Mouse (Mus musculus): ENCODE measurements at regions not wholly inside any gene's neighbourhood (a gene's known extent, or its start where the extent isn't known, plus 50 kb on each side); places are given as distances from the start of the nearest gene placed in this dataset.

DNA sequence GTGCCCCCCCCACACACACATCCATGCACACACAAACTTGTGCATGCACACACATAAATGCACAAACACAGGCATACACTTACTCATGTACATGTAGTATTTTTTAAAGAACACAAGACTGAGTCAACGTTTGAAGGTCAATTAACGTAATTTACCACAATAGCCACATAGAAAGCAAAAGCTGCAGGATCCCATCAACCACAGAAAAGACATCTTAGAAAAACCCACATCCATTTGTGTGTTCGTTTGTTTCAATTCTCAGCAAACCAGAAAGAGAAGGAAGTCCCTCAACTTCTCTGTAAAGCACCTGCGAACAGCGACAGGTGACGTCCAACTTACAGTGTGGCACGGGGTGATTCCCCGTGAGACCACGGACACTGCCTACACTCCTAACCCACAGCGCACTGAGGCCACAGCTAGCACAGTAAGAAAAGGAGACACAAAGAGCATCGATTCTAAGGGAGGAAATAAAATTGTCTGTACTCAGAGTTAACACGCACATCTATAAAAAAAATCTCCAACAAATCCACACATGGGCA, 53.8 kb downstream of the Dio3 start:
- no peak for DNase-seq (ENCODE audit: low read depth, low spot score)
- no peak for TF ChIP-seq CTCF (IDR thresholded peaks at IDR 0.05)
- H3K27me3 ChIP-seq, result peaks cover 3% of the 10 kb centered on the region
- no peak for ATAC-seq
- CTCF ChIA-PET, result no interaction called here
- in situ Hi-C loops (cut with MboI; ENCODE audit: low pct_unique_long_range_greater_than_20kb), result no loop called here
- POLR2A ChIA-PET, result no interaction called here

DNA sequence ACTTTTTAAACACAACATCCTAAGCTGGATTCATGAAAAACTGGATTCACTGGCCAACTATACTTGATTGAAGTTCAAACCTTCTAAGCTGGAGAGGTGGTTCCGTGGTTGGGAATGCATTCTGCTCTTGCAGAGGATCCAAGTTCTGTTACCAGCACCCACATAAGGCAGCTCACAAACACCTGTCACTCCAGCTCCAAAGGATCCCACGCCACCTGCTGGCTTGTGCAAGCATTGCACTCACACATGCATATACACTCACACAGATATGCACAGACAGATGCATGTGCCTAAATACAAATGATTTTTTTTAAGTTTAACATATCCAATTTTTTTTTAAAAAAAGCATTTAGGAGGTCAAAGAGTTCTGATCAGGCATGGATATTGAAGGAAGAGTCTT, 55.7 kb downstream of the Dio3 start:
- no peak for DNase-seq (ENCODE audit: low read depth, low spot score)
- ATAC-seq, result no peak
- peaks cover 3% of the 10 kb centered on the region for H3K27me3 ChIP-seq
- in situ Hi-C loops (cut with MboI; ENCODE audit: low pct_unique_long_range_greater_than_20kb), result no loop called here
- ChIA-PET POLR2A (no interaction called here), CTCF (no interaction called here)
- peak; percentile 40 for TF ChIP-seq CTCF (IDR thresholded peaks at IDR 0.05)

DNA sequence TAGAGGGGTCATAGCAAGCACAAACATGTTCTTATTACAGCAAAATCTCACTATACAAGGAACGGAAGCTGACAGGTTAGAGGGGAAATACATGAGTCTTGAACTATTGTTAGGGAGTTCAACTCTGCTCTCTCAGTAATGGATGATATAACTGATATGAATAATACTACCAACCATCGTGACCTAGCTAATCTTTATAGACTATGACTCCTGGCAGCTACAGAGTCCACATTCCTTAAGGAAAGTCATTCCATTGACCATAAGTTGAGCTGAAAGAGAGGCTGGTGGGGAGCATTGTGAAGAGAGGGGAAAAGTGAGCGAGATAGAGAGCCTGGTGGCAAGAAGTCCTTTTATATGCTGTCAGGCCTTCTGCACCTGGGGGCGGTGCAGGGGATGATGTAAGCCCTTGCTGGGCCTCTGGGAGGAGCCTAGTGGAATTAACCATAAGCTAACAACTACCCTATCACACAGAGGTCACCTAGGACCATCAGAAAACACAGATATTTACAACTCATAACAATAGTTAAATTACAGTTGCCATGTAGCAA, 65.5 kb downstream of the Dio3 start:
- no peak for TF ChIP-seq CTCF (IDR thresholded peaks at IDR 0.05)
- ATAC-seq (no peak), DNase-seq (ENCODE audit: low read depth, low spot score) (no peak)
- in situ Hi-C loops (cut with MboI; ENCODE audit: low pct_unique_long_range_greater_than_20kb), result no loop called here
- POLR2A ChIA-PET, result no interaction called here
- H3K27me3 ChIP-seq, result no peaks in the 10 kb centered on the region
- CTCF ChIA-PET, result interaction anchor here (0.6 kb wide), 1 partner anchor 460 kb away, joined by 3 read pairs; no protein-coding TSS in a partner anchor

DNA sequence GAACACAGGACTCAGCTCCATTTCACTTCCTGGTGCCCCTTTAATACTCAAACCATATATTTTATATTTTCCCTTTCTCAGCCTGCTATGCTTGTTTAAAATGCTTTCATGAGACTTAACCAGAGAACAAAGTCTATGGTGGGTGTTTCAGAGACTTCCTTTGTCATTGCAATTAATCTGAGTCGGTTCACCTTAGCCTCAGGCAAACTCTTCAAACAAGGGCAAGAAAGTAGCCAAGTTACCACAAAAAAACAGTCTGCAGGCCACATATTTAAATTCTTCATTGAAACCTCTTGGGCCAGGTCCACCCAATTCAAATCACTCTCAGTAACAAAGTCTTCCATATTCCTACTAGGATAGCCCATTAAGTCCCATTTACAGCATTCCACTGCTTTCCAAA, 70.8 kb downstream of the Dio3 start:
- DNase-seq (ENCODE audit: low read depth, low spot score), result no peak
- peaks cover 8% of the 10 kb centered on the region for H3K27me3 ChIP-seq
- CTCF ChIA-PET, result no interaction called here
- POLR2A ChIA-PET, result no interaction called here
- no peak for TF ChIP-seq CTCF (IDR thresholded peaks at IDR 0.05)
- in situ Hi-C loops (cut with MboI; ENCODE audit: low pct_unique_long_range_greater_than_20kb), result loop anchor here (5.0 to 25.0 kb wide), 2 partner anchors 37 to 712 kb away; no protein-coding TSS in a partner anchor
- ATAC-seq, result no peak

DNA sequence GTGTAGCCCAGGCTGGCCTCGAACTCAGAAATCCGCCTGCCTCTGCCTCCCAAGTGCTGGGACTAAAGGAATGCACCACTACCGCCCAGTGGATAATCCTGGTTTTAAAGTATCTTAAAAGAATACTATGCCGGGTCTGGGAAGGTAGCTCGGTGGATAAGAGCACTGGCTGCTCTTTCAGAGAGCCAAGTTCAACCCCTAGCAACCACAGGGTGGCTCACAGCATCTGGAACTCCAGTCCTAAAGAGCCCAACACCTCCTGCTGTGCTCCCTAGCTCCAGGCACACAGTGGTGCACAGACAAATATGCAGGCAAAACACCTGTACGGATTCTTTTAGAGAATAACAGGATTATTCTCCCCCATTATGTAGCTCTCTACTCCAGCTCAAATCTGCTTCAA, 77.0 kb downstream of the Dio3 start:
- peaks cover 18% of the 10 kb centered on the region for H3K27me3 ChIP-seq
- DNase-seq (ENCODE audit: low read depth, low spot score) (no peak), ATAC-seq (no peak)
- POLR2A ChIA-PET, result no interaction called here
- in situ Hi-C loops (cut with MboI; ENCODE audit: low pct_unique_long_range_greater_than_20kb), result loop anchor here (25.0 kb wide), 1 partner anchor 719 kb away; no protein-coding TSS in a partner anchor
- no peak for TF ChIP-seq CTCF (IDR thresholded peaks at IDR 0.05)
- CTCF ChIA-PET, result no interaction called here

DNA sequence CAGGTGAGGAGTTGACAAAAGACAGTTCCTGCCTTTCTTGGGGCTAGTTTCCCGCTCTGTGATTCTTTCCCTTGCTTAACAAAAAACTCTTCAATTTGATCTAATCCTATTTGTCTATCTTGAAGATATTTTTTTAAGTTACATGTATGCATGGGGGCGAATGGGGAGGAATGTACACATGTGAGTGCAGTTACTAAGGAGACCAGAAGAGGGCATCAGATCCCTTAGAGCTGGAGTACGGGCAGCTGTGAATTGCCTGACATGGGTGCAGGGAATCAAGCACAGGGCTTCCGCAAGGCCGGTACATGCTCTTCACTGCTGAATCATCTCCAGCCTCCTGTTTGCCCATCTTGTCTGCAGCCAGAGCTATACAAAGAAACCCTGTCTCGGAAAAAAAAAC, 79.8 kb upstream of the Ppp2r5c start:
- no peak for TF ChIP-seq CTCF (IDR thresholded peaks at IDR 0.05)
- in situ Hi-C loops (cut with MboI; ENCODE audit: low pct_unique_long_range_greater_than_20kb), result loop anchor here (25.0 kb wide), 1 partner anchor 730 kb away; no protein-coding TSS in a partner anchor
- H3K27me3 ChIP-seq, result no peaks in the 10 kb centered on the region
- no peak for ATAC-seq
- ChIA-PET POLR2A (no interaction called here), CTCF (no interaction called here)
- no peak for DNase-seq (ENCODE audit: low read depth, low spot score)

DNA sequence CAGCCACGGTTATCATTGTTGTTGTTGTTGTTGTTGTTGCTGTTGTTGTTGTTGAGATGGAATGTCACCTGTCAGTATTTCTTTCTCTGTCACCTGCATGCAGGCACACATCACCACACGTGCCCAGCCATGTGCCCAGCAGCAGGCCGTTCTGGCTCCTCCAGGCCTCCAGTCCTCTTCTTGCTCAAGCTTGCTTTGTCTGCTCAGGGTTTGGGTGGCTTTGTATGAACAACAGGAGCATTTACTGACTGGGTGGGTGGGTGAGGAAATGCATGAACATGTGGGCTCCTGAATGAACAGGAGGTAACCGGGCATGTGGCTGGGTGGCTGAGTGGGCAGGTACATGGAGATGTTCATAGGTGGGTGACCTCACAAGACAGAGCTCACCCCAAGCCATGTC, 79.1 kb upstream of the Ppp2r5c start:
- no peak for ATAC-seq
- no peak for DNase-seq (ENCODE audit: low read depth, low spot score)
- in situ Hi-C loops (cut with MboI; ENCODE audit: low pct_unique_long_range_greater_than_20kb), result loop anchor here (25.0 kb wide), 1 partner anchor 731 kb away; no protein-coding TSS in a partner anchor
- ChIA-PET CTCF (no interaction called here), POLR2A (interaction anchor here (0.6 kb wide), 1 partner anchor 373 kb away, joined by 5 read pairs; no protein-coding TSS in a partner anchor)
- TF ChIP-seq CTCF (IDR thresholded peaks at IDR 0.05), result no peak
- H3K27me3 ChIP-seq, result no peaks in the 10 kb centered on the region

DNA sequence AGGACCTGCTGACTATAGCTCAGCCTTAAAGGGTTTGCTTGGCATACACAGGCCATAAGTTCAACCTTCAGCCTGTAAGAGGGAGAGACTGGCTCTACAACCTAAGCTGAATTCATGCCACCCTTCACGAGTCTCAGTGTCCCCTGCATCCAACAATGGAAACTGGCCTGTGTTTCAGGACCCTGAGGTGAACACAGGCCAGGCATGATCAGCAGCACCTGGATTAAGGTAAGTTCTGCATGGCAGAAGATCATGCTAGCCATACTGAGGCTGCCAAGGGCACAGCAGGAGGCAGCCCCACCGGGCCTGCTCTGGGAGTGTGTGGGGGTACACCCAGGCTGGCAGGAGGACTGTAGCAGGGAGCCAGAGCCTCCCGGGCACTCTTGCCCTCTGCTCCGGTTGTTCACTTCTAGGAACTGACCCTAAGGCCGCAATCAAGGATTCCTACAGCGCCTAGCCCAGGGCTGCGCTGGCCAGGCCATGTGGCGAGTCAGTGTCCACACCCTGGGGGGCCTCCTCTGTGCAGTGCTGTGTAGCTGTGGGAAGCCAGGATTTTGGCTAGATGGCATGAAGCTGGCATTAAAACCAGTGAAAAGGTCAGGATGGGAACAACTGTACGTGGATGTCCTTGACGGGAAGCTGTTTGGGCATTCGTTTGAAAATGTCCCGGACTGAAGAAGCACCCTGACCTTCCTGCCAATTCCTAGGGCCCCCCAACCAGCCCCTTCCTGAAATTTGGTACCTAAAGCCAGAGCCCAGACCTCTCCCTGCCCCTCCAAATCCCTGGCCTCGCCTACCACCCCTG, 74.8 kb upstream of the Ppp2r5c start:
- CTCF ChIA-PET, result no interaction called here
- ATAC-seq, result peak; percentile 56
- TF ChIP-seq CTCF (IDR thresholded peaks at IDR 0.05), result no peak
- in situ Hi-C loops (cut with MboI; ENCODE audit: low pct_unique_long_range_greater_than_20kb), result loop anchor here (5.0 to 25.0 kb wide), 4 partner anchors 170 to 937 kb away; no protein-coding TSS in a partner anchor
- POLR2A ChIA-PET, result interaction anchor here (0.8 kb wide), 1 partner anchor 13 kb away, joined by 3 read pairs; no protein-coding TSS in a partner anchor
- peaks cover 6% of the 10 kb centered on the region for H3K27me3 ChIP-seq
- DNase-seq (ENCODE audit: low read depth, low spot score), result no peak

DNA sequence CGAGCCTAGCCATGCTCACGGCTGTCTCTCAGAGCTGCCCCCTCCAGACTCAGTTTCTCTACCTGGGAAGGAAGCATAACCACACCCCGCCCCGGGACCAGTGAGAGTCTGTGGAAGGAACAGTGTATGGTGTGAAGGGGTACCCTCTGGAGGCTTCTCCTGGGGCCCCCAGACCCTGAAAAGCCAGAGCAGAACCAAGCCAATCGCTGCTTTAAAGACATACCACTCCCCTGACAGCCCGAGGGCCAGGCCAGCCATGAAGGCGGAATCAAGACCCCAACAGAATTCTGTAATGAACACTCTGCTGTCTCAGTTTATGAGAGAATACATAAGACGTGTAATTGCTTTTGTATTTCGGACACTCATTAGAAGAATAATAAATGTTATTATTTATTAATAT, 73.9 kb upstream of the Ppp2r5c start:
- H3K27me3 ChIP-seq, result peaks cover 6% of the 10 kb centered on the region
- POLR2A ChIA-PET, result interaction anchor here (0.8 kb wide), 1 partner anchor 12 kb away, joined by 3 read pairs; no protein-coding TSS in a partner anchor
- no peak for ATAC-seq
- CTCF ChIA-PET, result interaction anchor here (0.9 to 1.1 kb wide), 2 partner anchors 25 to 363 kb away, joined by 3 read pairs; no protein-coding TSS in a partner anchor
- in situ Hi-C loops (cut with MboI; ENCODE audit: low pct_unique_long_range_greater_than_20kb), result loop anchor here (5.0 to 25.0 kb wide), 4 partner anchors 171 to 938 kb away; no protein-coding TSS in a partner anchor
- TF ChIP-seq CTCF (IDR thresholded peaks at IDR 0.05), result no peak
- no peak for DNase-seq (ENCODE audit: low read depth, low spot score)

DNA sequence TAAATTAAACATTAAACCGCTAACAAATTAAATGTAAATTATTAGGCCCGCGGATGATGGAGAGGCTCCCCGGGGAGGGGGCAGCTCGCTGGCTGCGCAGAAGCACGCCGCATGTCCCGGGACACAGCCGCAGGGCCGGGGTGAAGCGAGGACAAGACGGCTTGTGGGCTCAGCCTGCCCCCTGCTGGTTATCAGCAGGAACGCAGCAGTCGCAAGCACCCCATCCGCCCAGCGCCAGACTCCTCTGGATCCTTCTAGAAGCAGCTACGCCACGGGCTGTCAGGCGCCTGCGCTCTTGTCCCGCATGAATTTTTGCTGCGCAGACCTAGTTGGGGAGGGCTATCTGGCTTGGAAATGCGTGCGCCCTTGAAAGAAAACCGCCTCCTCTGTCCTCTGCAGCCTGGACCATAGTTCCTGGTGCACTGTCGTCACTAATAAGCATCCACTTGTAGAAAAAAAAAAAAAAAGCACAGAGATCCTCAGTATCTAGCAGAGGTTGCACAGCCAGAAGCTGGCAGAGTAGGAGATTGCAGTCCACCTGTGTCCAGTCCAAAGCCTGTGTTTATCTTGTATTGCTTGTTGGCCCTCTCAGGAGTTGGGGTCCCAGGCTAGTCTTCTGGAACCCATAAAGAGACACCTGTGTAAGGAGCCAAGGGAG, 73.4 kb upstream of the Ppp2r5c start:
- POLR2A ChIA-PET, result no interaction called here
- no peak for TF ChIP-seq CTCF (IDR thresholded peaks at IDR 0.05)
- H3K27me3 ChIP-seq, result peaks cover 6% of the 10 kb centered on the region
- in situ Hi-C loops (cut with MboI; ENCODE audit: low pct_unique_long_range_greater_than_20kb), result loop anchor here (5.0 to 25.0 kb wide), 4 partner anchors 171 to 939 kb away; no protein-coding TSS in a partner anchor
- DNase-seq (ENCODE audit: low read depth, low spot score), result no peak
- CTCF ChIA-PET, result interaction anchor here (0.9 to 1.1 kb wide), 4 partner anchors 9 to 364 kb away, joined by 3 to 4 read pairs (median 3); no protein-coding TSS in a partner anchor
- peak; percentile 75 for ATAC-seq
